Mouse (Mus musculus): ENCODE measurements around the gene Tcf12.

GRCm38 (mm10) chr9:71811404-71811803 lies 300.3 kb downstream of the Tcf12 start:
- TF ChIP-seq CTCF (IDR thresholded peaks at IDR 0.05; ENCODE audit: low read depth) (no peak), EP300 (IDR thresholded peaks at IDR 0.05; ENCODE audit: low read depth) (no peak)
